ENCODE assay signal across 9 mouse cellular contexts in the genomic region with DNA sequence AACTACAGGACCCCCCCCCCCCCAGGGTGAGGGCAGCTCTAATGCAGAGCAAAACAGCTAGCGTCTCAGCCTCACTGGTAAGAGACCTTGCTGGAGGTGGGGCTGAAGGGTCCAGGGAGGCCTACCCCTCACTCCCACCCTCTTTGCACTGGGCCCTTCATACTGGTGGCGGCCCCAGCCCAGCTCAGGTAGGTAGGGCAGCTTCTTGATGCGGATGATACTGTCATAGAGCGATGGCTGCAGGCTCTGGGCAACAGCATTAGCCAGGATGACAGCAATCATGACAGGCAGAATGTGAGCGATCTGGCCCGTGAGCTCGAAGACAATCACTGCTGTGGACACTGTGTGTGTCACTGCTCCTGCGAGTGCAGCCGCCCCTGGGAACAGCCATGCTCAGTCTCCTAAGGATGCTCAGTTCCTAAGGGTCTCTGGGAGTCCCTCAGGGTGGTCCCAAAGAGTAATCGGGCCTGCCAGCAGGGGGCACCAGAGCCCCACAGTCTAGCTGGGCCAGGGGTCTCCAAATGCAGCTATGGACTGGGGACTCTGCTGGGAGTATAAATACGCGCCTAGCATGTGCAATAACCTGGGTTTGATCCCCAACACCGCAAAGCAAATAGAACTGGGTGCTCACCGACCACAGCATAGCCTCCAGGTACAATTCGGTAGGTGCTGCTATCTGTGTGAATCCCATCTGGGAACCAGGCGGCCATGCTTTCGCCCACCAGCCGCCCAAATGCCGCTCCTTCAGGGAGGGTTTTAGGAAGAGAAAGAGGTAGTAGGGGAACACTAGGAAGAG. TPM values are rescaled to one million over a fixed set of nuclear protein-coding genes. Genes with fewer than 3 reads are reported as not detected.
DNase-seq lines count a peak whose midpoint lies in the region; ATAC-seq and TF ChIP-seq lines count a peak whose summit lies in the region.
"Had no signal": no experiment of that assay in that cellular context is flagged by ENCODE, and none has a peak within 500 bp of the region (broad histone marks: within the 10 kb centered on the region; RNA-seq: fewer than 3 reads in every experiment).

No protein-coding gene starts in this region.

- H3K4me3 ChIP-seq in kidney, embryonic 15.5 days (replicated peaks), result no peak overlapping the region
- H3K4me3 ChIP-seq in bone marrow macrophage, adult 2 months (ENCODE audit: insufficient read depth, low read length), result no peak overlapping the region
- H3K4me3 ChIP-seq in forebrain, embryonic 14.5 days (ENCODE audit: low read depth, low read length), result no peak overlapping the region
- H3K4me3 ChIP-seq: myocyte had no signal

- H3K9ac ChIP-seq in kidney, embryonic 15.5 days, result no peak overlapping the region
- H3K9ac ChIP-seq in forebrain, embryonic 14.5 days (ENCODE audit: low read length), result no peak overlapping the region

- peaks cover 83% of the 10 kb centered on the region for H3K36me3 ChIP-seq in kidney, embryonic 15.5 days
- peaks cover 49% of the 10 kb centered on the region for H3K36me3 ChIP-seq in forebrain, embryonic 14.5 days (ENCODE audit: control insufficient read depth, insufficient read depth, low read length)

- peak; percentile 74 for TF ChIP-seq CTCF in bone marrow macrophage, adult 2 months (IDR thresholded peaks at IDR 0.05; ENCODE audit: low read depth, low read length)

- 74% methylated on average over 19 of the region's 19 CpGs for WGBS in kidney, embryonic 15.5 days
- WGBS in forebrain, embryonic 14.5 days, result 72% methylated on average over 19 of the region's 19 CpGs

- peaks cover 9% of the 10 kb centered on the region for H3K4me1 ChIP-seq in kidney, embryonic 15.5 days
- peaks cover 6% of the 10 kb centered on the region for H3K4me1 ChIP-seq in bone marrow macrophage, adult 2 months (ENCODE audit: control insufficient read depth, insufficient read depth, low read length)
- peaks cover 3% of the 10 kb centered on the region; the same call in 1 of the 2 replicates for H3K4me1 ChIP-seq in forebrain, embryonic 14.5 days (ENCODE audit: control insufficient read depth, insufficient read depth, low read length)

- peak; percentile 44; the same call in 1 of the 2 replicates for ATAC-seq in kidney, embryonic 15.5 days (replicated peaks; ENCODE audit: low FRiP score)
- peak; percentile 81 for ATAC-seq in forebrain, embryonic 14.5 days

- no peak overlapping the region for H3K4me2 ChIP-seq in kidney, embryonic 15.5 days
- no peak overlapping the region for H3K4me2 ChIP-seq in forebrain, embryonic 14.5 days (ENCODE audit: low read length)

- no peak overlapping the region for H3K27ac ChIP-seq in kidney, embryonic 15.5 days
- H3K27ac ChIP-seq in bone marrow macrophage, adult 2 months (ENCODE audit: insufficient read depth, low read depth, low read length), result no peak overlapping the region
- no peak overlapping the region for H3K27ac ChIP-seq in forebrain, embryonic 14.5 days (ENCODE audit: low read depth, low read length)

- TF ChIP-seq POLR2A in bone marrow macrophage, adult 2 months (IDR thresholded peaks at IDR 0.05; ENCODE audit: borderline replicate concordance, low read depth, low read length), result no peak

- no peaks in the 10 kb centered on the region for H3K27me3 ChIP-seq in kidney, embryonic 15.5 days
- no peaks in the 10 kb centered on the region for H3K27me3 ChIP-seq in forebrain, embryonic 14.5 days (replicated peaks; ENCODE audit: control insufficient read depth, insufficient read depth, low read length)

- H3K9me3 ChIP-seq in kidney, embryonic 15.5 days (replicated peaks), result no peaks in the 10 kb centered on the region
- H3K9me3 ChIP-seq in forebrain, embryonic 14.5 days (replicated peaks; ENCODE audit: control insufficient read depth, low read length), result no peaks in the 10 kb centered on the region

- no peak for DNase-seq in kidney, adult 11 months
- peak; percentile 80 for DNase-seq in forebrain, embryonic 14.5 days (ENCODE audit: low spot score)
- DNase-seq in lung, postnatal 14 days, result peak; percentile 46
- DNase-seq in testis, postnatal 14 days (ENCODE audit: low spot score), result peak; percentile 28
- no peak for DNase-seq in urinary bladder, postnatal 10 days (ENCODE audit: low spot score)
- no peak for DNase-seq in MN1 (ENCODE audit: low spot score)

RNA-seq across cellular contexts. Expression of gene Polr2h, which starts 8.3 kb away (rescaled TPM):
- polyA plus RNA-seq in kidney, embryonic 15.5 days (2015; fragmentation: Nextera tagmentation; extraction: Ambion mirVana), result 116 and 120 TPM in 2 replicates
- polyA plus RNA-seq in bone marrow macrophage, adult 2 months (2012; ENCODE audit: insufficient read depth, insufficient read length, missing spikeins), result 10.1 and 17.5 TPM in 2 replicates
- 112 and 126 TPM in 2 replicates for polyA plus RNA-seq in forebrain, embryonic 14.5 days (2014; fragmentation: Nextera tagmentation; extraction: Ambion mirVana)

RNA-seq across cellular contexts. Expression of gene Clcn2, which starts 8.4 kb away (rescaled TPM):
- 16.3 and 20.1 TPM in 2 replicates for polyA plus RNA-seq in kidney, embryonic 15.5 days (2015; fragmentation: Nextera tagmentation; extraction: Ambion mirVana)
- polyA plus RNA-seq in bone marrow macrophage, adult 2 months (2012; ENCODE audit: insufficient read depth, insufficient read length, missing spikeins), result 1.0 and 1.6 TPM in 2 replicates
- 11.9 and 15.2 TPM in 2 replicates for polyA plus RNA-seq in forebrain, embryonic 14.5 days (2014; fragmentation: Nextera tagmentation; extraction: Ambion mirVana)

RNA-seq across cellular contexts. Expression of gene Fam131a, which starts 16.1 kb away (rescaled TPM):
- 6.4 and 6.7 TPM in 2 replicates for polyA plus RNA-seq in kidney, embryonic 15.5 days (2015; fragmentation: Nextera tagmentation; extraction: Ambion mirVana)
- polyA plus RNA-seq in bone marrow macrophage, adult 2 months (2012; ENCODE audit: insufficient read depth, insufficient read length, missing spikeins), result 6.2 and 7.6 TPM in 2 replicates
- polyA plus RNA-seq in forebrain, embryonic 14.5 days (2014; fragmentation: Nextera tagmentation; extraction: Ambion mirVana), result 51.5 and 55.5 TPM in 2 replicates

RNA-seq across cellular contexts. Expression of gene Chrd, which starts 23.8 kb away (rescaled TPM):
- polyA plus RNA-seq in kidney, embryonic 15.5 days (2015; fragmentation: Nextera tagmentation; extraction: Ambion mirVana), result 4.6 and 7.4 TPM in 2 replicates
- polyA plus RNA-seq in bone marrow macrophage, adult 2 months (2012; ENCODE audit: insufficient read depth, insufficient read length, missing spikeins), result not detected in 2 replicates
- 2.6 and 3.8 TPM in 2 replicates for polyA plus RNA-seq in forebrain, embryonic 14.5 days (2014; fragmentation: Nextera tagmentation; extraction: Ambion mirVana)

RNA-seq across cellular contexts. Expression of gene Thpo, which starts 25.2 kb away (rescaled TPM):
- 1.2 TPM in 2 replicates for polyA plus RNA-seq in kidney, embryonic 15.5 days (2015; fragmentation: Nextera tagmentation; extraction: Ambion mirVana)
- not detected in 2 replicates for polyA plus RNA-seq in bone marrow macrophage, adult 2 months (2012; ENCODE audit: insufficient read depth, insufficient read length, missing spikeins)
- polyA plus RNA-seq in forebrain, embryonic 14.5 days (2014; fragmentation: Nextera tagmentation; extraction: Ambion mirVana), result 0.25 and 0.62 TPM in 2 replicates

Comparison
In these comparisons a context has a peak if more than half of its experiments do, and no peak if none do; other contexts are left out.
1. DNase-seq: peak in forebrain, embryonic 14.5 days (single experiment), lung, postnatal 14 days (single experiment) and testis, postnatal 14 days (single experiment); none in kidney, adult 11 months (single experiment), urinary bladder, postnatal 10 days (single experiment) and MN1 (single experiment).